Mouse (Mus musculus) ES-Bruce4 (cell line): ENCODE measurements at regions not wholly inside any gene's neighbourhood (a gene's known extent, or its start where the extent isn't known, plus 50 kb on each side); places are given as distances from the start of the nearest gene placed in this dataset.

Experiments used
- H3K27ac ChIP-seq: 2 replicates; pipeline ENCODE4 v1.5.1; 2012; ENCODE audit warnings: low read length, inconsistent platforms; ENCODE audit not compliant: insufficient read depth
- H3K27me3 ChIP-seq: 2 replicates; pipeline ENCODE4 v1.6.1; 2012; ENCODE audit warnings: mild to moderate bottlenecking, low read length, inconsistent platforms; ENCODE audit not compliant: control insufficient read depth, poor library complexity, insufficient read depth, severe bottlenecking
- H3K36me3 ChIP-seq: 2 replicates; pipeline ENCODE4 v1.6.1; 2012; ENCODE audit warnings: inconsistent platforms, mild to moderate bottlenecking, low read length, moderate library complexity; ENCODE audit not compliant: control insufficient read depth, poor library complexity, insufficient read depth, severe bottlenecking
- H3K4me1 ChIP-seq: one replicate; pipeline ENCODE4 v1.8.1; 2011; ENCODE audit warnings: low read length; ENCODE audit not compliant: control insufficient read depth, insufficient read depth
- H3K4me3 ChIP-seq: 2 replicates; pipeline ENCODE4 v1.5.1; 2011; ENCODE audit warnings: low read depth, mild to moderate bottlenecking, low read length
- H3K9ac ChIP-seq: 2 replicates; pipeline ENCODE4 v1.6.1; 2012; ENCODE audit warnings: low read depth, mild to moderate bottlenecking, inconsistent platforms; ENCODE audit not compliant: poor library complexity, severe bottlenecking
- H3K9me3 ChIP-seq: replicated peaks from 2 replicates; pipeline ENCODE4 v1.6.1; 2012; ENCODE audit warnings: mild to moderate bottlenecking, low read length, inconsistent platforms; ENCODE audit not compliant: control insufficient read depth, poor library complexity, insufficient read depth, severe bottlenecking
- CTCF ChIP-seq: IDR thresholded peaks from one replicate; pipeline ENCODE4 v1.8.1; 2011; ENCODE audit warnings: low read depth, low read length
- EP300 ChIP-seq: IDR thresholded peaks from 2 replicates; pipeline ENCODE4 v1.6.1; 2011; ENCODE audit warnings: low read depth, low read length; ENCODE audit not compliant: insufficient read depth
- POLR2A ChIP-seq: IDR thresholded peaks from one replicate; pipeline ENCODE4 v1.8.1; 2011; ENCODE audit warnings: low read length; ENCODE audit not compliant: insufficient read depth

GRCm38 (mm10) chr3:131788321-131788720 lies 223.8 kb downstream of the Papss1 start:
- H3K4me3 ChIP-seq, result no peak overlapping the region
- no peaks in the 10 kb centered on the region for H3K4me1 ChIP-seq
- no peak overlapping the region for H3K9ac ChIP-seq
- TF ChIP-seq CTCF, result no peak
- TF ChIP-seq EP300, result no peak
- no peak for TF ChIP-seq POLR2A
- H3K27ac ChIP-seq, result no peak overlapping the region
- no peaks in the 10 kb centered on the region; the same call in 1 of the 2 replicates for H3K27me3 ChIP-seq
- H3K36me3 ChIP-seq, result no peaks in the 10 kb centered on the region
- H3K9me3 ChIP-seq, result no peaks in the 10 kb centered on the region

- no peak for TF ChIP-seq CTCF
- no peak for TF ChIP-seq POLR2A
- no peak for TF ChIP-seq EP300
- no peaks in the 10 kb centered on the region for H3K9me3 ChIP-seq
Measured at GRCm38 (mm10) chr3:131789177-131789576, 224.6 kb downstream of the Papss1 start.

GRCm38 (mm10) chr3:131794056-131794455 lies 229.5 kb downstream of the Papss1 start:
- Histone ChIP-seq H3K27ac (no peak overlapping the region), H3K4me1 (no peaks in the 10 kb centered on the region), H3K4me3 (no peak overlapping the region), H3K9me3 (no peaks in the 10 kb centered on the region), H3K9ac (no peak overlapping the region), H3K36me3 (no peaks in the 10 kb centered on the region), H3K27me3 (no peaks in the 10 kb centered on the region; the same call in 1 of the 2 replicates)
- no peak for TF ChIP-seq POLR2A
- TF ChIP-seq CTCF, result no peak

More at GRCm38 (mm10) chr3:131789177-131789576, 224.6 kb downstream of the Papss1 start:
- no peaks in the 10 kb centered on the region; the same call in 1 of the 2 replicates for H3K27me3 ChIP-seq
- no peaks in the 10 kb centered on the region for H3K4me1 ChIP-seq
- H3K4me3 ChIP-seq, result no peak overlapping the region
- H3K36me3 ChIP-seq, result no peaks in the 10 kb centered on the region
- H3K27ac ChIP-seq, result no peak overlapping the region
- H3K9ac ChIP-seq, result no peak overlapping the region

- no peak for TF ChIP-seq POLR2A
- TF ChIP-seq EP300, result no peak
- no peak for TF ChIP-seq CTCF
Measured at GRCm38 (mm10) chr3:131795108-131796005, 230.8 kb downstream of the Papss1 start.

GRCm38 (mm10) chr3:131799774-131800173 lies 235.2 kb downstream of the Papss1 start:
- Histone ChIP-seq H3K4me1 (peaks cover 2% of the 10 kb centered on the region), H3K27ac (no peak overlapping the region), H3K9me3 (no peaks in the 10 kb centered on the region), H3K9ac (no peak overlapping the region), H3K4me3 (no peak overlapping the region), H3K27me3 (no peaks in the 10 kb centered on the region), H3K36me3 (no peaks in the 10 kb centered on the region)
- TF ChIP-seq EP300 (no peak), POLR2A (no peak), CTCF (no peak)

More at GRCm38 (mm10) chr3:131795108-131796005, 230.8 kb downstream of the Papss1 start:
- H3K36me3 ChIP-seq, result no peaks in the 10 kb centered on the region
- H3K4me3 ChIP-seq, result no peak overlapping the region
- no peaks in the 10 kb centered on the region for H3K27me3 ChIP-seq
- H3K4me1 ChIP-seq, result no peaks in the 10 kb centered on the region
- no peaks in the 10 kb centered on the region for H3K9me3 ChIP-seq
- H3K27ac ChIP-seq, result no peak overlapping the region
- H3K9ac ChIP-seq, result no peak overlapping the region

GRCm38 (mm10) chr3:131801551-131801950 lies 237.0 kb downstream of the Papss1 start:
- Histone ChIP-seq H3K9ac (no peak overlapping the region), H3K4me1 (peaks cover 2% of the 10 kb centered on the region), H3K36me3 (no peaks in the 10 kb centered on the region), H3K4me3 (no peak overlapping the region), H3K27me3 (no peaks in the 10 kb centered on the region), H3K9me3 (no peaks in the 10 kb centered on the region), H3K27ac (peak overlapping the region; percentile 14; the same call in 1 of the 2 replicates)
- TF ChIP-seq CTCF, result no peak
- TF ChIP-seq EP300, result no peak
- TF ChIP-seq POLR2A, result no peak
